Mouse (Mus musculus) limb, embryonic 12.5 days (tissue): ENCODE data around the gene Man2b1. TPM values are rescaled to one million over a fixed set of nuclear protein-coding genes. Genes with fewer than 3 reads are reported as not detected.

Source experiments
- ATAC-seq: fragments of 200-750 bp; cut with Nextera tagmentation; 2 replicates; pipeline ENCODE4 v1.8.0; 2017; ENCODE audit warnings: low read depth, moderate TSS enrichment; ENCODE audit not compliant: insufficient number of reproducible peaks, insufficient read depth, low FRiP score, low TSS enrichment
- H3K27ac ChIP-seq: fragments of 300-500 bp; sonication (generic); 2 replicates; pipeline ENCODE4 v1.5.1; 2016; ENCODE audit warnings: mild to moderate bottlenecking, moderate library complexity
- H3K27me3 ChIP-seq: fragments of 300-500 bp; sonication (generic); 2 replicates; pipeline ENCODE4 v1.6.1; 2016; ENCODE audit warnings: mild to moderate bottlenecking, moderate library complexity
- H3K36me3 ChIP-seq: fragments of 300-500 bp; sonication (generic); 2 replicates; pipeline ENCODE4 v1.6.1; 2016; ENCODE audit warnings: mild to moderate bottlenecking, moderate library complexity
- H3K4me1 ChIP-seq: fragments of 300-500 bp; sonication (generic); replicated peaks from 2 replicates; pipeline ENCODE4 v1.6.1; 2016
- H3K4me2 ChIP-seq: fragments of 300-500 bp; sonication (generic); 2 replicates; pipeline ENCODE4 v1.6.1; 2016; ENCODE audit warnings: mild to moderate bottlenecking, moderate library complexity
- H3K4me3 ChIP-seq: fragments of 300-500 bp; sonication (generic); replicated peaks from 2 replicates; pipeline ENCODE4 v1.5.1; 2016; ENCODE audit warnings: mild to moderate bottlenecking
- H3K9ac ChIP-seq: fragments of 300-500 bp; sonication (generic); replicated peaks from 2 replicates; pipeline ENCODE4 v1.6.1; 2016; ENCODE audit warnings: mild to moderate bottlenecking, moderate library complexity
- H3K9me3 ChIP-seq: fragments of 300-500 bp; sonication (generic); 2 replicates; pipeline ENCODE4 v1.6.1; 2016; ENCODE audit warnings: mild to moderate bottlenecking, moderate library complexity
- WGBS: fragments of 180-500 bp; shearing (Covaris S2); methylation state at CpG from one replicate; pipeline ENCODE4 v1.1.7; 2016; 5-methylcytosine and 5-hydroxymethylcytosine counted together
- polyA plus RNA-seq: library from polyadenylated mRNA; unstranded; fragments of >200 nt; fragmentation: Nextera tagmentation; extraction: Ambion mirVana; gene quantifications from 2 replicates; pipeline ENCODE4 v1.2.1, GENCODE M21; 2016

The Man2b1 gene
- polyA plus RNA-seq, 1 experiment from 2014 or later: 24.2 TPM

DNA sequence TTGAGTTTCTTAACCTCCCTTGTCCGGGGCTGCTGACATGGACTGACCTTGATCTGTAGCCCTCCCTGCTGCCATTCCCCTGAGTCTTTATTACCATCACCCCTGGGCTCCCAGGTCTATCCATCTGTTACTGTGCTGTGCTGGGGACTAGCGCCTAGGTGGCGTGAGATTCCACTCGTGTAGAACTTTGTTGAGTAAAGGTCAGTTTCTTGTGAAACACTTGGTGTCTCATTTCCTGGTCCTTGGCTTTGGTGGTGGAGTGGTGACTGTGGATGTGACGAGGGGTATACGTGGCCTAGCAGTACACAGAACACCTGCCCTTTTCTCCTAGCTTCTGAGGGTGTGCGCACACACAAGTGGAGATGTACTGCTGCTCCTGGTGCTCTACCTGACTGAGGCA lies 25.7 kb upstream of the Man2b1 start:
- H3K27ac ChIP-seq: no peak overlapping the region
- H3K4me1 ChIP-seq: peaks cover 7% of the 10 kb centered on the region; the same call in 1 of the 2 replicates
- H3K9me3 ChIP-seq: no peaks in the 10 kb centered on the region
- no peaks in the 10 kb centered on the region for H3K27me3 ChIP-seq
- H3K4me3 ChIP-seq: no peak overlapping the region
- H3K9ac ChIP-seq: no peak overlapping the region
- no peak overlapping the region for H3K4me2 ChIP-seq
- no peak for ATAC-seq
- H3K36me3 ChIP-seq: peaks cover 52% of the 10 kb centered on the region
- WGBS: 80% methylated on average over 7 of the region's 7 CpGs

- WGBS: under 1% methylated on average over 52 of the region's 53 CpGs
- peak; percentile 88 for ATAC-seq
Measured at GRCm38 (mm10) chr8:85059879-85060616, 23.0 kb upstream of the Man2b1 start, which contains the start of gene Fbxw9. Fbxw9 (plus strand) TSS chr8:85060055.

GRCm38 (mm10) chr8:85062603-85063002 lies 20.5 kb upstream of the Man2b1 start:
- Histone ChIP-seq H3K9me3 (no peaks in the 10 kb centered on the region), H3K4me2 (no peak overlapping the region), H3K4me3 (no peak overlapping the region), H3K27ac (no peak overlapping the region), H3K9ac (no peak overlapping the region), H3K4me1 (peaks cover 7% of the 10 kb centered on the region; the same call in 1 of the 2 replicates), H3K36me3 (peaks cover 48% of the 10 kb centered on the region), H3K27me3 (no peaks in the 10 kb centered on the region)
- WGBS: 92% methylated on average over 4 of the region's 4 CpGs
- no peak for ATAC-seq

More at GRCm38 (mm10) chr8:85059879-85060616, 23.0 kb upstream of the Man2b1 start, which contains the start of gene Fbxw9:
- Histone ChIP-seq H3K9me3 (no peaks in the 10 kb centered on the region), H3K9ac (peak within 1 kb of the TSS; percentile 66), H3K36me3 (peaks cover 42% of the 10 kb centered on the region), H3K27me3 (no peaks in the 10 kb centered on the region), H3K27ac (no peak within 1 kb of the TSS), H3K4me1 (peaks cover 7% of the 10 kb centered on the region; the same call in 1 of the 2 replicates), H3K4me3 (peak within 1 kb of the TSS; percentile 80), H3K4me2 (peak within 1 kb of the TSS; percentile 93)

DNA sequence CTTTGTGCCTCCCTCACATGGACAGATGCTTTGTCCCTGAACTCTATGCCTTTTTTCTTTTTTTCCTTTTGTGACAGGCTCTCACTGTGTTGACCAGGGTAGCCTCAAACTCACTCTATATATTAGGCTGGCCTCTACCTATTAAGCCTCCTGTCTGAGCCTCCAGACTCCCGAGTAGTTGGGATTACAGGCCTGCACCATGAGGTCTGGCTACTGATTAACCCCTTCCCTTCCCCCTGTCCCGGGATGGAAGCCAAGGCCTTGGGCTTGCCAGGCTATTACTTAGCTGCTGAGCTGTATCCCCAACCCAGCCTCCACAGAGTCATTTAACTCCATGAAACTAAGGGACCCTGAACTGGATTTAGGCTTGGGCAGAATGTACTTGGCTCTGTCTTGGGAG lies 17.9 kb upstream of the Man2b1 start:
- 41% methylated on average over 2 of the region's 2 CpGs for WGBS

GRCm38 (mm10) chr8:85067155-85067554 lies 15.9 kb upstream of the Man2b1 start:
- Histone ChIP-seq H3K9ac (no peak overlapping the region), H3K27me3 (no peaks in the 10 kb centered on the region), H3K4me2 (no peak overlapping the region), H3K27ac (no peak overlapping the region), H3K4me3 (no peak overlapping the region), H3K4me1 (peaks cover 7% of the 10 kb centered on the region; the same call in 1 of the 2 replicates), H3K9me3 (no peaks in the 10 kb centered on the region), H3K36me3 (peaks cover 49% of the 10 kb centered on the region)
- no peak for ATAC-seq
- WGBS: 89% methylated on average over 2 of the region's 2 CpGs

More for the DNA sequence above, 17.9 kb upstream of the Man2b1 start:
- Histone ChIP-seq H3K36me3 (peaks cover 52% of the 10 kb centered on the region), H3K27me3 (no peaks in the 10 kb centered on the region), H3K4me1 (peaks cover 7% of the 10 kb centered on the region; the same call in 1 of the 2 replicates), H3K4me2 (no peak overlapping the region), H3K9ac (no peak overlapping the region), H3K27ac (no peak overlapping the region), H3K4me3 (no peak overlapping the region), H3K9me3 (no peaks in the 10 kb centered on the region)
- no peak for ATAC-seq

DNA sequence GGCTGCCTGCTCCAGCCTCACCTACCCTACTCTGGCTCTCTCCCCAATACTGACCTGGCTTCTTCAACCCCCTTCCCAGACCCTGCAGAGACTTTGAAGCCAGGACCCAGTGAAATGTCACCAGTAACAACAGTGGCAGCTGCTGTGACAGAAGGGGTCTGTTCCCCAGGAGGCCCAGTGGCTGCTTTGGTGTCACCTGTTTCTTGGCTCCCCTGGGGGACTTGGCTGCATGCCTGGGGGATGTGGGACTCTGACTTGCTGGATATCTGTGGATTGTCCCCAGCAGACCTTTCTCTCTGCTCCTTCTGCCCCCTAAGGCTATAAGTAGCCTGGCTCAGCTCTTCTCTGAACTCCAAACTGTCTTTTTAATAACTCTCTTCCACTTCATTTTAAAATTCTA lies 15.1 kb upstream of the Man2b1 start, which contains the start of gene Gm5741:
Gm5741 (minus strand) TSS at position 1 of the 400 bp plus-strand sequence.
- H3K9ac ChIP-seq: no peak within 1 kb of the TSS
- H3K4me2 ChIP-seq: no peak within 1 kb of the TSS
- peaks cover 41% of the 10 kb centered on the region for H3K36me3 ChIP-seq
- H3K27me3 ChIP-seq: no peaks in the 10 kb centered on the region
- no peak within 1 kb of the TSS for H3K27ac ChIP-seq
- no peak for ATAC-seq
- H3K9me3 ChIP-seq: no peaks in the 10 kb centered on the region
- peaks cover 14% of the 10 kb centered on the region; the same call in 1 of the 2 replicates for H3K4me1 ChIP-seq
- H3K4me3 ChIP-seq: no peak within 1 kb of the TSS

DNA sequence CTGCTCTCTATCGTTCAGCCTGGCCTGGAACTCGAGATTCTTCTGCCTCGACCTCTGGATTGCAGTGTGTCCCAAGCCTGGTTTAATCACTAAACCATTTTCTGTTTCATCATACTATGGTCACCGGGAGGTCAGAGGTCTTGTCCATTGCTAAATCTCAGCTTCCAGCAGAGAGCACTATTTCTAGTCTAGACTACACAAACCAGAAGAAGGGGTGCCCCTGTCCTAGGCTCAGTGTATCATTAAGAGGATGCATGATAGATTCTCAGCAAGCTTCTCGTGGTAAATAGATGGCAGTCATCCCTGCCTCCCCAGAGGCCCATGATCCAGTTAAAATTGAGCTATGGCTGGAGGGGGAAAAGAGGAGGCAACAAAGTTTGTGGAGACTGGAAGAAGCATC lies 12.0 kb upstream of the Man2b1 start:
- ATAC-seq: no peak
- peak overlapping the region; percentile 66 for H3K4me2 ChIP-seq
- no peaks in the 10 kb centered on the region for H3K27me3 ChIP-seq
- H3K9ac ChIP-seq: 0 out of 2 replicates have a peak overlapping the region, but pooled peaks have one; percentile 85
- 86% methylated on average over 5 of the region's 5 CpGs for WGBS
- peak overlapping the region; percentile 95 for H3K4me3 ChIP-seq
- peaks cover 50% of the 10 kb centered on the region for H3K36me3 ChIP-seq
- H3K27ac ChIP-seq: peak overlapping the region; percentile 96; the same call in 1 of the 2 replicates
- peaks cover 14% of the 10 kb centered on the region; the same call in 1 of the 2 replicates for H3K4me1 ChIP-seq
- no peaks in the 10 kb centered on the region for H3K9me3 ChIP-seq

DNA sequence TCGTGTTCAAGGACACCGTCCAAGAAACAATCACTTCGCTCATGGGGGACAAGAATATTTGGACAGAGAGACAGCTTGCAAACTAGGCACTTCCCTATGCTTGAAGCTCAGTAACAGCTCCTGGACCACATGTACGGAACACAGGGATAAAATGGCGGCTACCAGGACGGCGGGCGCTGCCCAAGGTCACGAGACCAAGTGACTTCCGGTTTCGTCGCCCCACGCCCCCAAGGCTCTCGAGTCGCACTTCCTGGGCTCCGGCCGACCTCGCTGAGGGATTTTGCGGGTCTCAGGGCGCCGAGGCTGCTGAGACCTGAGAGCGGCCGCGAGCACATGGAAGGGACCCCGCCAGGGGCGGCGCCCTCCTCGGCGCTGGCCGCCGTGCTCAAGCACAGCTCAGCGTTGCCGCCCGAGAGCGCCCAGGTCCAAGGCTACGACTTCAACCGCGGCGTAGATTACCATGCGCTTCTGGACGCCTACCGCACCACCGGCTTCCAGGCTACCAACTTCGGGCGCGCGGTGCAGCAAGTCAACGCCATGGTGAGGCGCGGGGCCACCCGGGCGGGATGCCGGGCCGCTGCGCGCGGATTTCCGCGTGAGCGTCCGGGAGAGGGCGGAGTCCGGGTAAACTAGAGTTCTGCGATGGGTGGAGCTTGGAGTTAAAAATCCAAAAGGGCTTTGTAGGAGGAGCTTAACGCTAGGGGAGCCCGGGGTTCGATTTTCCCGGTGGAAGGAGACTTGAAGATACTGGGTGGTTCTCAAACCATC lies 11.4 kb upstream of the Man2b1 start, which contains the start of gene Dhps:
Dhps (plus strand) TSS at position 244 of the 768 bp plus-strand sequence.
- Histone ChIP-seq H3K4me3 (peak within 1 kb of the TSS; percentile 95), H3K36me3 (peaks cover 50% of the 10 kb centered on the region), H3K4me1 (peaks cover 14% of the 10 kb centered on the region; the same call in 1 of the 2 replicates), H3K27me3 (no peaks in the 10 kb centered on the region), H3K27ac (peak within 1 kb of the TSS; percentile 96), H3K9ac (peak within 1 kb of the TSS; percentile 85), H3K4me2 (peak within 1 kb of the TSS; percentile 66), H3K9me3 (no peaks in the 10 kb centered on the region)
- WGBS: under 1% methylated on average over 68 of the region's 68 CpGs
- ATAC-seq: peak; percentile 86

DNA sequence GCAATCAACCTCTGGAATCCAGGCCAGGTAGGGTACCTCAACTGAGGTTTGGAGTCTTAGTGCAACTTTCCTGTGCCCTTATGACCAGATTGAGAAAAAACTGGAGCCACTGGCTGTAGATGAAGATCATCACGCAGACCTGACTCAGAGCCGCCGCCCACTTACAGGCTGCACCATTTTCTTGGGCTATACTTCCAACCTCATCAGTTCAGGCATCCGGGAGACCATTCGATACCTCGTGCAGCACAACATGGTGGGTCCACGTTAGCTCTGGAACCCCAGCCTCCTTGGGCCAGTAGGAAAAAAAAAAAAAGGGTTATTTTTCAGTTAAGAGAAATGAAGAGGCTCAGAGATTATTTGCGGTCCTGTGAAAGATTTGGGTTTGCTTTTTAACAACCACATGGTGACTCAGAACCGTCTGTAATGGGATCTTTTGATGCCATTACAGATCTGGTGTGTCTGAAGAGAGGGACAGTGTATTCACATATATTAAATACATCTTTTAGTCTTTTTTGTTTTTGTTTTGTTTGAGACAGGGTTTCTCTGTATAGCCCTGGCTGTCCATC lies 10.6 kb upstream of the Man2b1 start:
- peak overlapping the region; percentile 95 for H3K4me3 ChIP-seq
- H3K36me3 ChIP-seq: peaks cover 47% of the 10 kb centered on the region
- H3K4me2 ChIP-seq: peak overlapping the region; percentile 66
- peak overlapping the region; percentile 85 for H3K9ac ChIP-seq
- WGBS: 38% methylated on average over 9 of the region's 9 CpGs
- H3K27ac ChIP-seq: peak overlapping the region; percentile 96
- H3K9me3 ChIP-seq: no peaks in the 10 kb centered on the region
- peaks cover 14% of the 10 kb centered on the region; the same call in 1 of the 2 replicates for H3K4me1 ChIP-seq
- ATAC-seq: no peak
- H3K27me3 ChIP-seq: no peaks in the 10 kb centered on the region

DNA sequence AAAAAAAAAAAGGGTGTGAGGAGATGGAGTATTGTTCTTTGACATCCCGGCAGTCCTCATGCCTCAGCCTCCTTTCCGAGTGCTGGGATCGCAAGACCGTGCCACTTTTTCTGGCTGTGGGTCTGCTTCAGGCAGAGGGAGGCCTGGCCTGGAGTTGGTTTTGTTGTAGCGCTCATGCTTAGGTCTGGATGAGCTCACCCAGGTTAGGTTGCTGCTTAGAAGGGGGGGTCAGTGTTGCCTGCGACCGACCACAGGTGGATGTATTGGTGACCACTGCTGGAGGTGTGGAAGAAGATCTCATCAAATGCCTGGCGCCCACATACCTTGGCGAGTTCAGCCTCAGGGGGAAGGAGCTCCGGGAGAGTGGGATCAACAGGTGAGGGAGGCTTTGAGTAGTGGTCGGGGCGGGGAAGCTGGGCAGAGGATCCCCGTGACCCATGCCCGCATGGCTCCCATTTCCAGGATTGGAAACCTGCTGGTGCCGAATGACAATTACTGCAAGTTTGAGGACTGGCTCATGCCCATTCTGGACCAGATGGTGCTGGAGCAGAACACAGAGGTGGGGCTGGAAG lies 9.9 kb upstream of the Man2b1 start:
- Histone ChIP-seq H3K4me2 (peak overlapping the region; percentile 66), H3K27ac (no peak overlapping the region), H3K36me3 (peaks cover 46% of the 10 kb centered on the region), H3K4me3 (no peak overlapping the region), H3K27me3 (no peaks in the 10 kb centered on the region), H3K9me3 (no peaks in the 10 kb centered on the region), H3K4me1 (peaks cover 14% of the 10 kb centered on the region; the same call in 1 of the 2 replicates), H3K9ac (no peak overlapping the region)
- ATAC-seq: no peak
- 90% methylated on average over 15 of the region's 15 CpGs for WGBS
